Mouse (Mus musculus): ENCODE results near the gene Ppef1.

DNA sequence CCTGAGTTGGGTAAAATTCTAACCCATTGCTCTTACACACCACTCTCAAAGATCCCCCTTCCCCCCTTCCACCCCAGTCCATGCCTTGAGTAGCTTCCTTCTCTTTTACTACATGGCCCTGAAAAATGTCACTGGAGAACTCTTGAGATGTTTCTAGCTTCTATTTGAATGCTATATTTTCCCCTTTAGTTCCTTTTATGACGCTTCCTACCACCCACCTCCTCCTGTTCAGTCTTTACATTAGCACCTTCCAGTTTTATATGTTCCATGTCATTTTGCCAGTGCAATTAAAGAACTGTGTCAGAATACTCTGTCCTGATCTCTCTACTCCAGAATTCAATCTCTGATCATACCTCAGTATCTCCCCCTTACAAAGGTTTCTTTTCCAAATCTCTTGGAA, 65.6 kb downstream of the Ppef1 start:
- TF ChIP-seq CTCF (IDR thresholded peaks at IDR 0.05; ENCODE audit: control insufficient read depth, insufficient read depth, insufficient replicate concordance, low read depth, low read length) = no peak
- no peak for TF ChIP-seq POLR2A (IDR thresholded peaks at IDR 0.05; ENCODE audit: control insufficient read depth, low read depth, low read length)
